Mouse (Mus musculus): ENCODE measurements around the gene Ccdc9b. TPM values are rescaled to one million over a fixed set of nuclear protein-coding genes. Genes with fewer than 3 reads are reported as not detected.
A peak's percentile ranks its signal among the peaks of the same experiment; 100 is the strongest.

The Ccdc9b gene
- total RNA-seq, 2 experiments from 2014 or later, result 4.0 to 4.7 TPM

DNA sequence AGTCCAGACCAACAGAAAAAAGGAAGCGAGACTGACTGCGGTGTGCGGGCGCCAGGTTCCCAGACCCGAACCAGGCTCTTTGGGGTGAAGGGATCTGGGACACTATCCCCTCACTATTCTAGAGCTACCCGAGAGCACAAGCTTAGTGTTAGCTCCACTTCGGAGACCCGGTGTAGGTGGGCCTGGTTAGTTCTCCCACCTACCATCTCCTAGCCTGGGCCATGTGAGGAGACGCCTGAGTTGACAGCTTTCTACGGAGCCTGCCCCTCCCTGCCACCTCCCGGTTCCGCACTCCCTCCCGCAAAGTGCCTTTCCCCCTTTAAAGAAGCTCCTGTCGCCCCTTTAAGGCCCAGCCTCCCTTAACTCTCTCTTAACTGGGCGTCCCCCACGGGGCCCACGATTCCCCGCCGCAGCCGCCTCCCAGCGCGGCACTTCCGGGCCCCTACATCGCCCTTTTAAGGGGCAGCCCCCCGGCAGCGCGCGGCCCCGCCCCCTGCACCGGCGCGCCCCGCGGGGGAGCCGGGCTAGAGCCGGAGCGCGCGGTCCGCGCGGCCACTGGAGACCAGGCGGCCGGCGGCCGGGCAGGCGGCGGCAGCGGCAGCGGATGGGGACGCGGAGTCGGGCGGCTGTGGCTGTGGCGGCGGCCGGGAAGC lies 17.1 kb downstream of the Ccdc9b start, which contains the start of gene Inafm2:
Gene Inafm2 (plus strand): TSS at position 527 of the 653 bp plus-strand sequence.
- peak; percentile 92 to 93 for DNase-seq (ENCODE audit: extremely low spot score in 1 of 2, low spot score in 2 of 2)
- intact Hi-C loops (cut with DNase I), result loop anchor here (1.0 to 5.0 kb wide), 3 partner anchors 19 to 117 kb away; partner anchors contain the start of genes Disp2 and Ivd
- peak within 1 kb of the TSS; percentile 92 for H3K4me3 ChIP-seq
- peak within 1 kb of the TSS; percentile 73 for H3K27ac ChIP-seq
- TF ChIP-seq CTCF (IDR thresholded peaks at IDR 0.05), result no peak

DNA sequence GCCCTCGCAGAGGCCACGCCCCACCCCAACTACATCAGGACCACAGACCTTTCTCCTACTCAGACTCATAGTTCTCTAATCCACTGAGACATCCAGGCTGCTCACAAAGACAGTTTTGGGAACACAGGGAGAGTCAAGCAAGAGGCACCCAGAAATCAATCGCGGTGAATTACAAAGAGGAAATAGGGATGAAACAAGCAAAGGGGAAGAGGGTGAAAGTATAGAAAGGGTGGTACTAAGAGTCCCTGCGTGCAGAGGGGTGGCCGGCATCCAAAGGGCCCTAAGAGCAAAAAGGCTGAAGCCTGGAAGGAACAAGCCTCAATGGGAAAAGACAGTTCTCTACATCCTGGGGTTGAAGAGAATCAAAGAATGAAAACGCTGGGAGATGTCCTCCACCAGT lies 17.8 kb downstream of the Ccdc9b start:
- intact Hi-C loops (cut with DNase I), result loop anchor here (1.0 to 5.0 kb wide), 3 partner anchors 20 to 118 kb away; partner anchors contain the start of genes Disp2 and Ivd
- H3K4me3 ChIP-seq, result no peak overlapping the region
- DNase-seq (ENCODE audit: extremely low spot score in 1 of 2, low spot score in 2 of 2), result no peak
- no peak overlapping the region for H3K27ac ChIP-seq
- no peak for TF ChIP-seq CTCF (IDR thresholded peaks at IDR 0.05)

DNA sequence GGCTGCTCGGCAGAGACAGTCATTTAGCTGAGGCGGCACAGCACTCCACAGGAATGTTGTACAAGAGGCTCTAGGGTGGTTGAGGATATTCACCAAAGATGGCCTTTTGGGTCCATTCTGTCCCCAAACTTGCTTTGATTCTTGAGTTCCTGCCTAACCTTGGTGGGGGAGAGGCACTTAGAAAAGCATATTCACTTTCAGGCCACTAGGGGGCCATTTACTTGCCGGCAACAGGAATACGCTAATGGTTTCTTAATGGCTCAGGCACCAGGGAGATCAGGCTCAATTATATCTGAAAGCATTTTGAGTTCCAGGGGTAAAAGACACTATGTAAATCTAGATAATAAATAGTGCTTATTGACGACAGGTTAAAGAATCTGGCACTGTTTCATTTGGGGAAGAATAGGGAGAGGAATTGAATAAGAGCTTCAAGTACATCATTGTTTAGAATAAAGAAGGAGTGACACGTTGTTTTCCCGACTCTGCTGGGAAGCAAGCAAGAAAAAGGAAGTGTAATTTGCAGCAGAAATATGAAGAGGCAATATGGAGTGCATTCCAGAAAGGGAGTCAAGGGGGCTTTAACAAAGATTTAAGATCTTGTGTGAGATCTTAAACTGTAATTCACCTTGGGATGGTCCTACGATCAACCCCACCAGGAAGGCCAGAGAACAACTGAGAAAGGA lies 19.1 kb downstream of the Ccdc9b start:
- intact Hi-C loops (cut with DNase I), result loop anchor here (1.0 kb wide), 1 partner anchor 140 kb away; no protein-coding TSS in a partner anchor
- Histone ChIP-seq H3K4me3 (no peak overlapping the region), H3K27ac (no peak overlapping the region)
- no peak for DNase-seq (ENCODE audit: extremely low spot score in 1 of 2, low spot score in 2 of 2)
- TF ChIP-seq CTCF (IDR thresholded peaks at IDR 0.05), result peak; percentile 91

DNA sequence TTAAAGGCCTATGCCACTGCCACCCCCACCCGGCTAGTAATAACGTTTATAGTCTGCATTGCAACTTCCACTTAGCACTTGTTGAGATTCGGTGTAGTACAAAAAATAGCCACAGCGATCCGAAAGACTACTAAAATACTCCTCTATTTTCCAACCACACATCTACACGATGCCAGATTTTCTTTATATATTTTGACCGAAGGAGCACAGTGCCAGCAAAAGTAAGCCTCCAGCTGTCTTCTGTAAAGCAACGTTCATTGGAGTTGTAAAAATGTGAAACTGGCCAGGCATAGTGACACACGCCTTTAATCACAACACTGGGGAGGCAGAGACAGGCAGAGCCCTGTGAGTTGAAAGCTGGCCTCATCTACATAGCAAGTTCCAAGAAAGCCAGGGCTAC lies 21.3 kb downstream of the Ccdc9b start:
- DNase-seq (ENCODE audit: extremely low spot score in 1 of 2, low spot score in 2 of 2), result no peak
- no peak overlapping the region for H3K27ac ChIP-seq
- intact Hi-C loops (cut with DNase I), result no loop called here
- TF ChIP-seq CTCF (IDR thresholded peaks at IDR 0.05), result no peak; the same call in none of the 2 replicates
- no peak overlapping the region for H3K4me3 ChIP-seq

DNA sequence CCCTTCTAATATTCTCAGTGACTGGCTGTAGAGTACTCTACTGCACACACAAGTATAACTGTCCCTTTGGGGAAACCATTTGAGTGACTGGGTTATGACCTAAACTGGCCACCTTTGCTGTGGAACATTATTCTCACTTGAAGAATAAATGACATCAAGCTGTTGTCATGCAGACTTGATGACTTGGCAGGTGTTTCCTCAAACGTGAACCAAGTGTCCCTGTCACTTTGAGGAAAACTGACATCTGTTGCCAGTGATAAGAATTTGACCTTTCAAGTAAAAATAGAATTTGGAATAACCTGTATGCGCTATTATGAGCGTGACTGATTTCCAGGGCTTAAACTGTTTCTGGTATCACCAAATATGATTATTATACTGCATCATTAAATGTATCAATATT lies 22.1 kb downstream of the Ccdc9b start:
- no peak for DNase-seq (ENCODE audit: extremely low spot score in 1 of 2, low spot score in 2 of 2)
- no peak overlapping the region for H3K27ac ChIP-seq
- H3K4me3 ChIP-seq, result no peak overlapping the region
- intact Hi-C loops (cut with DNase I), result no loop called here
- no peak for TF ChIP-seq CTCF (IDR thresholded peaks at IDR 0.05)

DNA sequence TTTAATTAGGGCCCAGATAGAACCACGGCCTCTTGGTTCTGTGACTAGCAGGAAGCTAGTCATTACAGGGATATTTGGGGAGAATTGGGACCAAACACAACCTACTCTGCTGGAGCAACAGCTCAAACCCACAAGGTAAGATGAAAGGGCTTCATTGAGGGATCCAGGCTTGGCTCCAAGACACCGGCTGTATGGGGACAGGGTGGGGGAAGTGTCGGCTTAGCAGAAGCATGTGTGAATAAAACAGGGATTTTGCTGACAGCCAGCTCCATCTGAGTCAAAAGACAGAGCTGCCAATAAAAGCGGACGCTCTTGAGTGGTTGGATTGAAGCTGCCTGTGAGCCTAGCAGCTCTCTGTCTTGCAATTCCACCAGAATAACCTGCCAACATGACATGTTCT lies 29.1 kb downstream of the Ccdc9b start:
- Histone ChIP-seq H3K27ac (no peak overlapping the region), H3K4me3 (no peak overlapping the region)
- TF ChIP-seq CTCF (IDR thresholded peaks at IDR 0.05), result no peak
- intact Hi-C loops (cut with DNase I), result loop anchor here (5.0 to 10.0 kb wide), 2 partner anchors 249 to 471 kb away; no protein-coding TSS in a partner anchor
- DNase-seq (ENCODE audit: extremely low spot score in 1 of 2, low spot score in 2 of 2), result no peak

DNA sequence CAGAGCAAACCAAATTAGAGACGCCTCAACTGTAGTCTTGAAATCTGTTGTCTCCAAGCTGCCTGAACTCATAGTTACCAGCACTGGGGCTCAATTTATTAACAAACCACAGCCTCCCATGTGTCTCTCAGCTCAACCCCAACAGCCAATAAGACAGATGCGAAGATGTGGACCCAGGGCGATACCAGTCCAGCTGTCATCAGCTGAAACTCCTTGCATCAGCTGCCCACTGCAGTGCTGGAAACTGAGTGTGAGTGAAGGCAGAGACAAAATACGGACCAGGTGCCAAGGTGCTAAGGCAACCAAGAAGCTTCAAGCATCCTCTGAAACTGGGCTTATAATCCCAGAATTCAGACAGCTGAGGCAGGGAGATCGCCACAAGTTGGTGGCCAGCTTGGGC lies 30.5 kb downstream of the Ccdc9b start:
- no peak for TF ChIP-seq CTCF (IDR thresholded peaks at IDR 0.05)
- intact Hi-C loops (cut with DNase I), result loop anchor here (2.0 to 10.0 kb wide), 3 partner anchors 31 to 470 kb away; no protein-coding TSS in a partner anchor
- Histone ChIP-seq H3K27ac (no peak overlapping the region), H3K4me3 (no peak overlapping the region)
- DNase-seq (ENCODE audit: extremely low spot score in 1 of 2, low spot score in 2 of 2), result no peak

DNA sequence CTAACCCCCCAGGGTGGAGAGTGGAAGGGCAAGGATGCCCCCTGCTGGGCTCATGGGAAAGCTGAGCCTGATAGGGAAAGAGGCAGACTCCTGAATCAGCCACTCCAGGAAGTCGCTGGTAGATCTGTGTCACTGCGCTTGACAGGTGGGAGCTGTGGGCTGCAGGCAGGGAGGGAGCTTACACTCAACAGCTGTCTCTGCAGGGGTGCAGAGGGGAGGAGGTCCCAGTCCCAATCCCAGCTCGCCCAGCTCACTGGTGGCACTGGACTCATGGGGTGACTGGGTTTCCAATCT lies 31.9 kb downstream of the Ccdc9b start:
- Histone ChIP-seq H3K4me3 (no peak overlapping the region), H3K27ac (no peak overlapping the region)
- intact Hi-C loops (cut with DNase I), result loop anchor here (1.0 to 10.0 kb wide), 4 partner anchors 30 to 468 kb away; no protein-coding TSS in a partner anchor
- TF ChIP-seq CTCF (IDR thresholded peaks at IDR 0.05), result peak; percentile 94
- DNase-seq (ENCODE audit: extremely low spot score in 1 of 2, low spot score in 2 of 2), result peak; percentile 79

DNA sequence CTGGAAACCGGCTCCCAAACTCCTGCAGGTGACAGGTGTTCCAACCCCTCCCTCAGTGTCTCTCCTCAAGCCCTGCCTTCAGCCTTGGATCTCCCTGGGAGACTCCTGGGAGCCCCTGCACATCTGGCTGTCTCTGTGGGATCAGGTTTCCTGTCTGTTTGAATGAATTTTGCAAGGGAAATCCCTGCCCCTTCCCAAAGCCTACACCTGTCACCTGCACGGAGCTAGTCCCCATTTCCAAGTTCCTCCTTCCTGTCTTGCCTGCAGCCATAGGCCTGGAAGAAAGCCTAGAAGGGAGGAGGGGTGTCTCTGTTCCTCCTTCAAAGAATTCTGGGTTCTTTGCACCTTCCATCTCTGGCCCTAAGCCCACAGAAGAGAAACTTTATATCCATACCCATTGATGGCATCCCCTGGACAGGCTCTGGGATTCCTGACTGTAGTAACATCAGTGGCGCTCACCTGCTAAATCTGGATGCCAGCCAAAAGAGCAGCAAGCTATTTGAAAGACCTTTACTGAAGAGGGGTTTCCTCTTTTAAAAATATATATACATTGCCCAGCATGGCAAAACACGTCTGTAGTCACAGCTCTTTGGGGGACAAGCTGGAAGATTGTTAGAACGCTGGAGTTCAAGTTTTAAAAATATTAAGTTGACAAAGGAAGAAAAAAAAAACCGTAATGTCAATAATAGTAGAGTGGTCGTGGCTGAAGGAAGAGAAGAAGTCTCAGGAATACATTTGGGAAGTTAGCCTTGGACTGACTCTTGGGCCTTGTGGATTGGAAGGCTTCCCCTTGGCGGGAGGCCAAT lies 32.4 kb downstream of the Ccdc9b start:
- intact Hi-C loops (cut with DNase I), result loop anchor here (1.0 to 10.0 kb wide), 4 partner anchors 29 to 468 kb away; no protein-coding TSS in a partner anchor
- no peak overlapping the region for H3K27ac ChIP-seq
- H3K4me3 ChIP-seq, result no peak overlapping the region
- TF ChIP-seq CTCF (IDR thresholded peaks at IDR 0.05), result no peak
- no peak for DNase-seq (ENCODE audit: extremely low spot score in 1 of 2, low spot score in 2 of 2)

DNA sequence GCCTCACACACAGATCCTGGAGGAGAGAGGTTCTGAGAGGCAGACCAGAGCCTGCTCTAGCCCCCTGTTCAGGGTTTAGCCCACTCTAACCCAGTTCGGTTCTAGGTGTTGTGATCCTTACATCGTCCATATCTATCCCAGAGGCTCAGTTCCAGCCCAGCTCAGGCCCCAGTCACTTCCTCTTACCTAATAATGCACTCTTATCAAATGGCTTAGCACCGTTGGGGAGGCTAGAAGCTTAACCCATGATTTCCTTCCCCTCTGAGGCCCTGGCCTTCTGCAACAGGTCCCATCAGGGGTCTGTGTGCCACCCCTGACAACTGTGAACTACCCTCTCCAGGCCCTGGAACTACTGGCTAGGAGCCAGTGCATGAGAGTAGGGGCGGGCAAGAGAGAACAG lies 33.3 kb downstream of the Ccdc9b start:
- DNase-seq (ENCODE audit: extremely low spot score in 1 of 2, low spot score in 2 of 2), result no peak
- Histone ChIP-seq H3K27ac (no peak overlapping the region), H3K4me3 (no peak overlapping the region)
- TF ChIP-seq CTCF (IDR thresholded peaks at IDR 0.05), result no peak
- intact Hi-C loops (cut with DNase I), result no loop called here

DNA sequence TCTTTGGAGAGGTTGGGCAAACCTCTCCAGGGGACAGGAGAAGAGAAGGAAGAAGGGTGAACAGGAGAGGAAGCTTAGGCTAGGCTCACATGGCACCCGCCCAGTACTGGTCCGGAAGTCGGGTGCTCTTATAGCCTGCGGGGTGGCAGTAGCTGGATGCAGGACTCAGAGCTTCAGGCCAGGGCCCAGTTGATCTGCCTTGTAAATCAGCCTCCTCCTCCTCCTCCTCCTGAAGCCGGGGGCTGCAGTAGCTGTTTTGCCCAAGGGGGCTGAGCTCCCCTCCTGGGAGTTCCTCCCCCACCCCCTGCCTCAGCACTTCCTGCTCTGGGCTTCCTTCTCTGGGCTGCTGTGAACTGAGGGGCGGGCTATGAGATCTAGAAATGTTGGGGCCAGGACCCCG lies 34.1 kb downstream of the Ccdc9b start, which contains the start of gene Plcb2:
Gene Plcb2 (minus strand): TSS at position 102 of the 400 bp plus-strand sequence.
- no peak for TF ChIP-seq CTCF (IDR thresholded peaks at IDR 0.05)
- Histone ChIP-seq H3K4me3 (no peak within 1 kb of the TSS), H3K27ac (no peak within 1 kb of the TSS)
- intact Hi-C loops (cut with DNase I), result no loop called here
- DNase-seq (ENCODE audit: extremely low spot score in 1 of 2, low spot score in 2 of 2), result no peak

DNA sequence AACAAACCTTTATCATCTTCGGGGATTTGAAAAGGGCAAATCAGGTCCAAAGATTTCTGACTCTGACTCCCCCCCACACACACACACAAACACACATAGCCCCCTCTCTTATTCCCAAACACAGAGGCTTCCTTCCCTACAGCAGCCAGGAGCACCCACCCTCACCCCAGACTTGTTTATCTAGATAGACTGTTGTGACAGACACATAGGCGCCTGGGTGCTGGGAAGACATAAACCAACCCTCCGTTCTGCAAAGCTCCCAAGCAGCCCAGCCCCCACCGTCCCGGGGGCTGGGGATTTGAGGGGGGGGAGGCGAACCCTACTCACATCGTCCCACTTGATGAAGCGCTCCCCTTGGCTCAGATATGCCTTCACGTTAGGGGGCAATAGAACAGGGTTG lies 34.5 kb downstream of the Ccdc9b start:
- no peak for DNase-seq (ENCODE audit: extremely low spot score in 1 of 2, low spot score in 2 of 2)
- H3K27ac ChIP-seq, result no peak overlapping the region

More for the DNA sequence above, 34.5 kb downstream of the Ccdc9b start:
- TF ChIP-seq CTCF (IDR thresholded peaks at IDR 0.05), result no peak
- no peak overlapping the region for H3K4me3 ChIP-seq
- intact Hi-C loops (cut with DNase I), result no loop called here
